Mouse (Mus musculus) hindbrain, embryonic 15.5 days (tissue): Measurements from ENCODE around the gene Tmem178. TPM values are rescaled to one million over a fixed set of nuclear protein-coding genes. Genes with fewer than 3 reads are reported as not detected.

Source experiments
- ATAC-seq: fragments of 200-750 bp; cut with Nextera tagmentation; 2 replicates; pipeline ENCODE4 v1.8.0; 2017; ENCODE audit warnings: low read depth, moderate number of reproducible peaks, moderate TSS enrichment; ENCODE audit not compliant: low FRiP score
- H3K27ac ChIP-seq: fragments of 300-500 bp; sonication (generic); replicated peaks from 2 replicates; pipeline ENCODE4 v1.5.1; 2015; ENCODE audit warnings: mild to moderate bottlenecking, inconsistent platforms
- H3K27me3 ChIP-seq: fragments of 300-500 bp; sonication (generic); 2 replicates; pipeline ENCODE4 v1.6.1; 2015; ENCODE audit warnings: control low read depth, inconsistent platforms
- H3K36me3 ChIP-seq: fragments of 300-500 bp; sonication (generic); 2 replicates; pipeline ENCODE4 v1.6.1; 2015; ENCODE audit warnings: control low read depth, inconsistent platforms
- H3K4me1 ChIP-seq: fragments of 300-500 bp; sonication (generic); replicated peaks from 2 replicates; pipeline ENCODE4 v1.6.1; 2015; ENCODE audit warnings: control low read depth, inconsistent platforms
- H3K4me2 ChIP-seq: fragments of 300-500 bp; sonication (generic); 2 replicates; pipeline ENCODE4 v1.6.1; 2015; ENCODE audit warnings: moderate library complexity, mild to moderate bottlenecking, inconsistent platforms
- H3K4me3 ChIP-seq: fragments of 300-500 bp; sonication (generic); 2 replicates; pipeline ENCODE4 v1.5.1; 2015; ENCODE audit warnings: mild to moderate bottlenecking, inconsistent platforms
- H3K9ac ChIP-seq: fragments of 300-500 bp; sonication (generic); 2 replicates; pipeline ENCODE4 v1.6.1; 2015; ENCODE audit warnings: inconsistent platforms
- H3K9me3 ChIP-seq: fragments of 300-500 bp; sonication (generic); 2 replicates; pipeline ENCODE4 v1.6.1; 2016; ENCODE audit warnings: control low read depth, inconsistent platforms
- WGBS: fragments of 180-500 bp; shearing (Covaris S2); methylation state at CpG from one replicate; pipeline ENCODE4 v1.1.7; 2015; 5-methylcytosine and 5-hydroxymethylcytosine counted together
- polyA plus RNA-seq: library from polyadenylated mRNA; unstranded; fragments of >200 nt; fragmentation: Nextera tagmentation; extraction: Ambion mirVana; gene quantifications from 2 replicates; pipeline ENCODE4 v1.2.1, GENCODE M21; 2015

The Tmem178 gene
- polyA plus RNA-seq, 1 experiment from 2014 or later: 31.1 TPM

GRCm38 (mm10) chr17:80947075-80947960, 2.9 kb downstream of the Tmem178 start:
- Histone ChIP-seq H3K36me3 (no peaks in the 10 kb centered on the region), H3K9me3 (no peaks in the 10 kb centered on the region), H3K27me3 (no peaks in the 10 kb centered on the region), H3K9ac (peak overlapping the region; percentile 30; the same call in 1 of the 2 replicates), H3K27ac (peak overlapping the region; percentile 34; the same call in 1 of the 2 replicates), H3K4me1 (peaks cover 44% of the 10 kb centered on the region), H3K4me3 (peak overlapping the region; percentile 42), H3K4me2 (peak overlapping the region; percentile 60)
- 73% methylated on average over 12 of the region's 12 CpGs for WGBS
- no peak for ATAC-seq

GRCm38 (mm10) chr17:80949382-80949781, 5.0 kb downstream of the Tmem178 start:
- no peaks in the 10 kb centered on the region for H3K9me3 ChIP-seq
- H3K4me3 ChIP-seq: no peak overlapping the region
- no peak overlapping the region for H3K4me2 ChIP-seq
- H3K4me1 ChIP-seq: peaks cover 53% of the 10 kb centered on the region
- 78% methylated on average over 7 of the region's 7 CpGs for WGBS
- H3K9ac ChIP-seq: no peak overlapping the region
- ATAC-seq: no peak
- H3K27ac ChIP-seq: no peak overlapping the region
- H3K27me3 ChIP-seq: no peaks in the 10 kb centered on the region
- no peaks in the 10 kb centered on the region for H3K36me3 ChIP-seq

- no peak for ATAC-seq
- WGBS: 80% methylated on average over 10 of the region's 10 CpGs
- H3K4me1 ChIP-seq: peaks cover 53% of the 10 kb centered on the region
- H3K4me2 ChIP-seq: peak overlapping the region; percentile 11; the same call in 1 of the 2 replicates
- H3K27ac ChIP-seq: no peak overlapping the region
- no peaks in the 10 kb centered on the region for H3K27me3 ChIP-seq
- no peaks in the 10 kb centered on the region for H3K36me3 ChIP-seq
- no peak overlapping the region for H3K4me3 ChIP-seq
- no peak overlapping the region for H3K9ac ChIP-seq
- H3K9me3 ChIP-seq: no peaks in the 10 kb centered on the region
Observed at GRCm38 (mm10) chr17:80949895-80950294, 5.5 kb downstream of the Tmem178 start.

GRCm38 (mm10) chr17:80952305-80952704, 7.9 kb downstream of the Tmem178 start:
- peak overlapping the region; percentile 22; the same call in 1 of the 2 replicates for H3K27ac ChIP-seq
- no peaks in the 10 kb centered on the region for H3K9me3 ChIP-seq
- H3K9ac ChIP-seq: no peak overlapping the region
- peaks cover 45% of the 10 kb centered on the region for H3K4me1 ChIP-seq
- H3K4me3 ChIP-seq: no peak overlapping the region
- H3K4me2 ChIP-seq: no peak overlapping the region
- H3K36me3 ChIP-seq: no peaks in the 10 kb centered on the region
- peak; percentile 59 for ATAC-seq
- no peaks in the 10 kb centered on the region for H3K27me3 ChIP-seq
- 34% methylated on average over 7 of the region's 7 CpGs for WGBS

- Histone ChIP-seq H3K27ac (no peak overlapping the region), H3K4me2 (no peak overlapping the region), H3K4me1 (peaks cover 42% of the 10 kb centered on the region), H3K27me3 (no peaks in the 10 kb centered on the region), H3K9me3 (no peaks in the 10 kb centered on the region), H3K36me3 (no peaks in the 10 kb centered on the region), H3K4me3 (no peak overlapping the region), H3K9ac (no peak overlapping the region)
- 61% methylated on average over 7 of the region's 7 CpGs for WGBS
- no peak for ATAC-seq
Observed at GRCm38 (mm10) chr17:80955415-80955814, 11.0 kb downstream of the Tmem178 start.

GRCm38 (mm10) chr17:80955998-80956811, 11.8 kb downstream of the Tmem178 start:
- H3K4me2 ChIP-seq: no peak overlapping the region
- 75% methylated on average over 10 of the region's 10 CpGs for WGBS
- no peaks in the 10 kb centered on the region for H3K36me3 ChIP-seq
- H3K9me3 ChIP-seq: no peaks in the 10 kb centered on the region
- no peak overlapping the region for H3K9ac ChIP-seq
- no peaks in the 10 kb centered on the region for H3K27me3 ChIP-seq
- no peak overlapping the region for H3K4me3 ChIP-seq
- peaks cover 37% of the 10 kb centered on the region for H3K4me1 ChIP-seq
- no peak for ATAC-seq
- no peak overlapping the region for H3K27ac ChIP-seq

GRCm38 (mm10) chr17:80958332-80958731, 13.9 kb downstream of the Tmem178 start:
- WGBS: 82% methylated on average over 6 of the region's 6 CpGs
- Histone ChIP-seq H3K9me3 (no peaks in the 10 kb centered on the region), H3K4me1 (peaks cover 17% of the 10 kb centered on the region), H3K4me3 (no peak overlapping the region), H3K27me3 (no peaks in the 10 kb centered on the region), H3K36me3 (no peaks in the 10 kb centered on the region), H3K27ac (no peak overlapping the region), H3K4me2 (no peak overlapping the region), H3K9ac (no peak overlapping the region)
- ATAC-seq: no peak

- Histone ChIP-seq H3K27ac (no peak overlapping the region), H3K9me3 (no peaks in the 10 kb centered on the region), H3K27me3 (no peaks in the 10 kb centered on the region), H3K9ac (no peak overlapping the region), H3K4me2 (no peak overlapping the region), H3K4me1 (peaks cover 11% of the 10 kb centered on the region; the same call in 1 of the 2 replicates), H3K4me3 (no peak overlapping the region), H3K36me3 (no peaks in the 10 kb centered on the region)
- no peak for ATAC-seq
- 56% methylated on average over 2 of the region's 2 CpGs for WGBS
Observed at GRCm38 (mm10) chr17:80959840-80960239, 15.4 kb downstream of the Tmem178 start.

- H3K27me3 ChIP-seq: no peaks in the 10 kb centered on the region
- no peak for ATAC-seq
- no peak overlapping the region for H3K27ac ChIP-seq
- H3K4me1 ChIP-seq: peaks cover 35% of the 10 kb centered on the region
- H3K36me3 ChIP-seq: no peaks in the 10 kb centered on the region
- H3K4me2 ChIP-seq: no peak overlapping the region
- WGBS: 40% methylated on average over 7 of the region's 7 CpGs
- no peak overlapping the region for H3K9ac ChIP-seq
- H3K4me3 ChIP-seq: no peak overlapping the region
- H3K9me3 ChIP-seq: no peaks in the 10 kb centered on the region
Observed at GRCm38 (mm10) chr17:80967475-80967874, 23.0 kb downstream of the Tmem178 start.

- no peak overlapping the region for H3K4me3 ChIP-seq
- no peaks in the 10 kb centered on the region for H3K9me3 ChIP-seq
- peak overlapping the region; percentile 66 for H3K27ac ChIP-seq
- H3K27me3 ChIP-seq: no peaks in the 10 kb centered on the region
- WGBS: 28% methylated on average over 18 of the region's 18 CpGs
- peaks cover 35% of the 10 kb centered on the region for H3K4me1 ChIP-seq
- no peaks in the 10 kb centered on the region for H3K36me3 ChIP-seq
- no peak overlapping the region for H3K9ac ChIP-seq
- H3K4me2 ChIP-seq: peak overlapping the region; percentile 41
- peak; percentile 86; the same call in 1 of the 2 replicates for ATAC-seq
Observed at GRCm38 (mm10) chr17:80969643-80970619, 25.5 kb downstream of the Tmem178 start.

GRCm38 (mm10) chr17:80970716-80971115, 26.3 kb downstream of the Tmem178 start:
- peaks cover 35% of the 10 kb centered on the region for H3K4me1 ChIP-seq
- H3K4me2 ChIP-seq: no peak overlapping the region
- no peaks in the 10 kb centered on the region for H3K27me3 ChIP-seq
- peak overlapping the region; percentile 66 for H3K27ac ChIP-seq
- H3K9me3 ChIP-seq: no peaks in the 10 kb centered on the region
- H3K9ac ChIP-seq: no peak overlapping the region
- ATAC-seq: no peak
- H3K4me3 ChIP-seq: no peak overlapping the region
- no peaks in the 10 kb centered on the region for H3K36me3 ChIP-seq
- WGBS: 58% methylated on average over 10 of the region's 10 CpGs
